ENCODE assay signal across 8 mouse cellular contexts in the genomic region with DNA sequence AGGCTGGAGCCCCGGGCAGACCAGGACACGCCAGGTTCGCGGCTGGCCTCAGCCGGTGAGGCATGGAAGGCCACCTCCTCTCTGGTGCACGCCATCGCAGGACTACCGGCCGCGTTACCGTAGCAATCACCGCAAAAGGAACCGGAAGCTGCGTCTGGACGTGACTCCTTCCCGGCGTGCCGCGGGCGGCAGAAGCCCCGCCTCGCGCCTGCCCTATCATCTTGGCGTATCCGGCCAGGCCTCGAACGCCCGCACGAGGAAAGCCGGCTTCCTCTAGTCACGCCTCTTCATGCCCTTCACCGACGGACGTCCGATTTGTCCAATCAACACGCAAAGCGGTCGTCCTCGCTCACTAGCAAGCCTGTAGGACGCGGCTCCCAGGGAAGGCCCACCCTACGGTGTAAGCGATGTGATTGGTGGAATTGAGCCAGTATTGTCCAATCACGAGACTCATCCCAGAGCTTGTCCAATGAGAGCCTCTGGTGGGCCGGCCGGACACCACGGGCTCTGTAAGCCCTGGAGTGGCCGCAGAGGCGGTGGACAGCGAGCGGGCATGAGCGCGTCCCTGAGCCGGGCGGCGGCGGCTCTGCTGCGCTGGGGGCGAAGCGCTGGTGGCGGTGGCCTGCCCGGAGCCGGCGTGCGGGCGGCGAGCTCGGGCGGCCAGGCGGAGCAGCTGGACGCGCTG. TPM values are rescaled to one million over a fixed set of nuclear protein-coding genes. Genes with fewer than 3 reads are reported as not detected.
DNase-seq lines count a peak whose midpoint lies in the region; ATAC-seq and TF ChIP-seq lines count a peak whose summit lies in the region.

A gene (plus strand): TSS at position 542 of the 685 bp plus-strand sequence.

- peak within 1 kb of the TSS; percentile 81 for H3K4me3 ChIP-seq in cortical plate, adult 2 months (ENCODE audit: insufficient read depth, low read length)
- peak within 1 kb of the TSS; percentile 99 for H3K4me3 ChIP-seq in megakaryocyte, embryonic 14.5 days (replicated peaks)

- peaks cover 51% of the 10 kb centered on the region for H3K36me3 ChIP-seq in megakaryocyte, embryonic 14.5 days (replicated peaks; ENCODE audit: low read length)

- H3K27me3 ChIP-seq in megakaryocyte, embryonic 14.5 days (replicated peaks): no peaks in the 10 kb centered on the region

- 0 out of 2 replicates have a peak within 1 kb of the TSS, but pooled peaks have one; percentile 5 for H3K27ac ChIP-seq in cortical plate, adult 2 months (ENCODE audit: insufficient read depth, low read length)

- no peaks in the 10 kb centered on the region for H3K9me3 ChIP-seq in megakaryocyte, embryonic 14.5 days

- peak; percentile 91 for TF ChIP-seq POLR2A in cortical plate, adult 2 months (IDR thresholded peaks at IDR 0.05; ENCODE audit: extremely low read depth, insufficient read depth, low read length)

- TF ChIP-seq CTCF in cortical plate, adult 2 months (IDR thresholded peaks at IDR 0.05; ENCODE audit: extremely low read depth, insufficient read depth, low read length): no peak

- peak; percentile 92 for ATAC-seq in activated CD4-positive, CD25-positive, alpha-beta regulatory T cell, adult 4 months

- no peaks in the 10 kb centered on the region; the same call in 1 of the 2 replicates for H3K4me1 ChIP-seq in cortical plate, adult 2 months (ENCODE audit: control insufficient read depth, insufficient read depth, low read length)
- H3K4me1 ChIP-seq in megakaryocyte, embryonic 14.5 days: peaks cover 83% of the 10 kb centered on the region

- peak; percentile 99 for DNase-seq in gastrocnemius, adult 8-10 months (ENCODE audit: low spot score in 2 of 2)
- DNase-seq in hindlimb bud, embryonic 11.5 days (ENCODE audit: extremely low spot score, low read depth, low spot score): peak; percentile 99
- DNase-seq in left cerebral cortex, adult 8-10 months (ENCODE audit: low spot score in 2 of 2): peak; percentile 97 to 100
- peak; percentile 100 for DNase-seq in right cerebral cortex, postnatal 10 days (ENCODE audit: low spot score in 2 of 2)
- peak; percentile 92 for DNase-seq in urinary bladder, postnatal 25 days (ENCODE audit: low spot score)

RNA-seq across cellular contexts. Expression of the gene that starts here (rescaled TPM):
- 1 to 10 TPM; 6.5 to 7.7 TPM for polyA plus RNA-seq in activated CD4-positive, CD25-positive, alpha-beta regulatory T cell, adult 4 months (2017; shearing (Covaris generic))
- 64.3 and 69.7 TPM in 2 replicates for polyA plus RNA-seq in cortical plate, adult 2 months (2012; rRNA removed)
- 10 to 100 TPM; 57.5 to 66.9 (median 60.3) TPM for total RNA-seq in gastrocnemius, adult 8-10 months (2022)
- total RNA-seq in left cerebral cortex, adult 8-10 months (2022): 10 to 100 TPM; 41.7 to 50.8 (median 46.0) TPM
- polyA plus RNA-seq in megakaryocyte, embryonic 14.5 days (2012; ENCODE audit: insufficient read depth, low replicate concordance): 46.1 and 131 TPM in 2 replicates

Comparison
In these comparisons a context has a peak if more than half of its experiments do, and no peak if none do; other contexts are left out.
1. Peak in every context shown above with its lines: DNase-seq, ATAC-seq, H3K4me3 ChIP-seq and H3K27ac ChIP-seq.